Mouse (Mus musculus) stomach, postnatal 0 days (tissue): ENCODE results near the gene Prkcq.

Experiments used
- CTCF ChIP-seq: IDR thresholded peaks from 2 replicates; pipeline ENCODE4 v1.5.1; 2016; ENCODE audit warnings: antibody characterized with exemption, low read depth, mild to moderate bottlenecking, moderate library complexity
- EP300 ChIP-seq: optimal IDR thresholded peaks from 2 replicates; pipeline ENCODE3; 2016; ENCODE audit warnings: antibody characterized with exemption

DNA sequence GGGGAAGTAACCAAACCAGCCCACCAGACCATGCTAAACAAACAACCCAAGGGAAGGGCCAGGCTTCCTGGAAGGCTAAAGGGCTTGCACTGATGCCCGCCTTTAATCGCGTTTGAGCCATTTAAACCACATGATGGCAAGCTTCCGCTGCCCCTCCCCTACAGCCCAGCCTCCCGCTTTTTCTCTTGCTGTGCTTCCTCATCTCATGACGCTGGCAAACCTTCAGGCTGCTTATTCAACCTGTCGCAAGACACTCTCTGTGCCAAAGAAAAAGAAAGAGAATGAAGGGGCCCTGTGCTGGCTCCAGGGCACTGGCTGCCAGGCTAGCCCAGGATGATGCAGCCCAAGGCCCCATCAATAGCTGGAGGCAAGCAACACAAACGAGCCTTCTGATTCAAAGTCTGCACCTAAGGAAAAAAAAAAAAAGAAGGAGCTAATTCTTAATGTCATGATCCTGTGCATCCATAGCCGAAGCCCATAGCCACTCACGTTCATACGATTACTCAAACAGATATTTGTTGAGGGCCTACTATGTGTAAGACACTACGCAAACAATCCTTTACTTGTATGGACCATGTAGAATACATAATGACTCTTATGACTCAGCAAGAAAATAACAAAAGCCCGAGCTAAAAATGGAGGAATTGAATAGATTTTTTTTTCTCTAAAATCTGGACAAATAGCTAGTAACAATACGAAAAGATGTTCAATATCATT is 161.6 kb downstream of the Prkcq start:
- TF ChIP-seq CTCF (no peak), EP300 (no peak)
